Mouse (Mus musculus) limb, embryonic 13.5 days (tissue): ENCODE results near the gene Cdk12. TPM values are rescaled to one million over a fixed set of nuclear protein-coding genes. Genes with fewer than 3 reads are reported as not detected.

ENCODE experiments used
- ATAC-seq: fragments of 200-750 bp; cut with Nextera tagmentation; 2 replicates; pipeline ENCODE4 v1.8.0; 2017; ENCODE audit warnings: low read depth, moderate number of reproducible peaks, moderate TSS enrichment; ENCODE audit not compliant: low FRiP score
- H3K27ac ChIP-seq: fragments of 300-500 bp; sonication (generic); 2 replicates; pipeline ENCODE4 v1.5.1; 2015; ENCODE audit warnings: inconsistent platforms, mild to moderate bottlenecking, moderate library complexity
- H3K27me3 ChIP-seq: fragments of 300-500 bp; sonication (generic); 2 replicates; pipeline ENCODE4 v1.6.1; 2015; ENCODE audit warnings: mild to moderate bottlenecking, inconsistent platforms
- H3K36me3 ChIP-seq: fragments of 300-500 bp; sonication (generic); 2 replicates; pipeline ENCODE4 v1.6.1; 2015; ENCODE audit warnings: inconsistent platforms, mild to moderate bottlenecking, moderate library complexity
- H3K4me1 ChIP-seq: fragments of 300-500 bp; sonication (generic); 2 replicates; pipeline ENCODE4 v1.6.1; 2015; ENCODE audit warnings: inconsistent platforms
- H3K4me2 ChIP-seq: fragments of 300-500 bp; sonication (generic); replicated peaks from 2 replicates; pipeline ENCODE4 v1.6.1; 2015; ENCODE audit warnings: inconsistent platforms, mild to moderate bottlenecking, moderate library complexity
- H3K4me3 ChIP-seq: fragments of 300-500 bp; sonication (generic); 2 replicates; pipeline ENCODE4 v1.5.1; 2015; ENCODE audit warnings: moderate library complexity, mild to moderate bottlenecking, inconsistent platforms
- H3K9ac ChIP-seq: fragments of 300-500 bp; sonication (generic); 2 replicates; pipeline ENCODE4 v1.6.1; 2015; ENCODE audit warnings: mild to moderate bottlenecking, inconsistent platforms
- H3K9me3 ChIP-seq: fragments of 300-500 bp; sonication (generic); 2 replicates; pipeline ENCODE4 v1.6.1; 2016; ENCODE audit warnings: inconsistent platforms
- WGBS: fragments of 180-500 bp; shearing (Covaris S2); methylation state at CpG from one replicate; pipeline ENCODE4 v1.1.7; 2015; 5-methylcytosine and 5-hydroxymethylcytosine counted together
- polyA plus RNA-seq: library from polyadenylated mRNA; unstranded; fragments of >200 nt; fragmentation: Nextera tagmentation; extraction: Ambion mirVana; gene quantifications from 2 replicates; pipeline ENCODE4 v1.2.1, GENCODE M21; 2015

Gene Cdk12
- polyA plus RNA-seq, 1 experiment from 2014 or later = 13.1 TPM

DNA sequence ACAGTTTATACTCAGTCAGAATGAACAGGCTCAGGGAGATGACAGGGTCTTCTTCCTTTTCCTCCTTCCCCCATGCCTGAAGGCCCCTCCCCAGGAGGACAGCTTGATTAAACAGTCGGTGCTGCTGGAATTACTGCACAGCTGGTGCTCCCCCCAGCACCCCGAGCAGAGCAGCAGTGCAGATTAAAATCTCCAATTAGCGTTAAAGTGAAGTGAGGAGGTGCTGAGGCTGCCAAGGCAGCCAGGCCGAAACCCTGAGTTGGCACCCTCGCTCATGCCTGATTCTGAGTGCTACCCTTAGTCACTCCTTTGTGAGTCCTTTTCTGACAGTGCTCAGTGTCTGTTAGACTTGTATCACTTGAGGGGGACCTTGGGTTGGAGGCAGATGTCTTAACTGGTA is 63.0 kb downstream of the Cdk12 start:
- Histone ChIP-seq H3K27me3 (no peaks in the 10 kb centered on the region), H3K36me3 (peaks cover 68% of the 10 kb centered on the region), H3K9me3 (no peaks in the 10 kb centered on the region), H3K4me1 (peaks cover 3% of the 10 kb centered on the region; the same call in 1 of the 2 replicates), H3K4me2 (no peak overlapping the region), H3K27ac (no peak overlapping the region), H3K4me3 (no peak overlapping the region), H3K9ac (no peak overlapping the region)
- no peak for ATAC-seq
- WGBS = 76% methylated on average over 5 of the region's 5 CpGs

DNA sequence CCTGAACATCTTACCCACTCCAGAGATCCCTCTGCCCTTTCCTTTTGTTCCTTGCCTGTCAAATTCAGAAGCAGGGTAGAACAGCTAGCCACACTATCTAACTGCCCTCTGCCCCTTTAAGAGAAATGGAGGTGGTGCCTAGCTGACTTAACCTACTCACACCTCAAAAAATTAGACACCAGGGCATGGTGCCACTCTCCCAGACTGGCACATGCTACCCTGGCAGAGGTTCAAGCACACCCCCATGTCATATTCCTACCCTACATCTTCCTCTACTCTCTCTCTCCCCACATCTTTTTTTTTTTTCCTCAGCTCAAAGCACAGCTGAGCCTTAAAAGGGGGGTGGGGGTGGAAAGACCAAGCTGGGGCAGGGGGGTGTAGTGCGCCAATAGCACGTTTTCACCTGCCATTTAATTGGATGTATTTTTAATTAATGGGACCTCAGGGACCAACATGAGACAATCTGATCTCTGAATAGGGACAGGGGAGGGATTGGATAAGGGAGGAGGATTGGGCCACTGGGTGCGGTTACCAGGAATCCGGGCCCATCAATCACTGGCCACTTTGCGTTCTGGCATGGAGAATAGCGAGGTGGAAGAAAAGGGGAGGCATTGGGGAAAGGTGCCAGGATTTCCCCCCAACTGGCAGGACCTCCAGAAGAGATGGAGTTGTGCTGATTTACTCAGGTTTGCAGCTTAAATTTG is 64.0 kb downstream of the Cdk12 start:
- peaks cover 78% of the 10 kb centered on the region for H3K36me3 ChIP-seq
- 73% methylated on average over 6 of the region's 6 CpGs for WGBS
- H3K9ac ChIP-seq = 0 out of 2 replicates have a peak overlapping the region, but pooled peaks have one; percentile 25

DNA sequence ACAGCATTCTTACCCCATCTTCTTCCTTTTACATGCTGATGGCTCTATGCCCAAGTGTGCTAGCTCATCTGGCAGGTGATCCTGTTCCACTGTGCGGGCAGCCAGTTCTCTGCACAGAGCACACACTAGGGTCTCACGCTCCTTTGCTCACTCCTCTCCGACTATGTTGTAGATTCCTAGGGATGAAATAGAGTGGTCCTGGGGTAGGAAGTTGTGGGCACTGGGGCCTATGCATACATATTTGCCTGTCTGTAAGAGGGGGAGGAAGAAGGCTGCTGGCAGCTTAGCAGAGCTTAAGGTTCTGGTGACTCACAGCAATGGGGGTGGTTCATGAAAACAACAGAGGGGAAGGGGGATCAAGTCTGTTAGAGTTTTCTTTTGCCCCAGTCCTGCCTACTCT is 67.2 kb downstream of the Cdk12 start:
- 97% methylated on average over 3 of the region's 3 CpGs for WGBS
- no peak overlapping the region for H3K9ac ChIP-seq
- H3K9me3 ChIP-seq = no peaks in the 10 kb centered on the region
- H3K4me3 ChIP-seq = no peak overlapping the region
- no peak for ATAC-seq
- no peak overlapping the region for H3K27ac ChIP-seq
- no peaks in the 10 kb centered on the region for H3K4me1 ChIP-seq
- H3K4me2 ChIP-seq = no peak overlapping the region
- H3K27me3 ChIP-seq = no peaks in the 10 kb centered on the region
- peaks cover 90% of the 10 kb centered on the region for H3K36me3 ChIP-seq

More for the DNA sequence above, 64.0 kb downstream of the Cdk12 start:
- no peaks in the 10 kb centered on the region for H3K4me1 ChIP-seq
- H3K4me3 ChIP-seq = no peak overlapping the region
- H3K27ac ChIP-seq = no peak overlapping the region
- no peaks in the 10 kb centered on the region for H3K27me3 ChIP-seq
- no peaks in the 10 kb centered on the region for H3K9me3 ChIP-seq
- no peak for ATAC-seq
- no peak overlapping the region for H3K4me2 ChIP-seq

DNA sequence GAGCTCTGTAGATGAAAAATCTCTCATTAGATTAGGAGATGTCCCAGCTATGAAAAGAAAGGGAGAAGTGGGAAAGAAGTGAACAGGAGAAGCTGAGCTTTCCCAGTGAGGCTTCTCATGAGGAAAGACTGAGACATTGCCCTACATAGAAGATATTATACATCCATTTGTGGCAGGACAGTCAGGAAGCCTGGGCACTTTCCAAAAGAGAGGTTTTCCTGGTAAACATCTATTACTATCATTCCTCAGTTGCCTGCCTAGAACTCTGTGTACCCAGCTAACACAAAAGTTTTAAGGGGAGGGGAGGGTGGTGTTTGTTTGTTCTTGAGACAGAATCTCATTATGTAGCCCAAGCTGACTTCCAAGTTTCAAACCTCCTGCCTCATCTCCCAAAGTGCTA is 67.6 kb downstream of the Cdk12 start:
- Histone ChIP-seq H3K9ac (no peak overlapping the region), H3K4me1 (no peaks in the 10 kb centered on the region), H3K36me3 (peaks cover 90% of the 10 kb centered on the region), H3K4me2 (no peak overlapping the region), H3K4me3 (no peak overlapping the region), H3K27ac (no peak overlapping the region), H3K27me3 (no peaks in the 10 kb centered on the region), H3K9me3 (no peaks in the 10 kb centered on the region)
- no peak for ATAC-seq

DNA sequence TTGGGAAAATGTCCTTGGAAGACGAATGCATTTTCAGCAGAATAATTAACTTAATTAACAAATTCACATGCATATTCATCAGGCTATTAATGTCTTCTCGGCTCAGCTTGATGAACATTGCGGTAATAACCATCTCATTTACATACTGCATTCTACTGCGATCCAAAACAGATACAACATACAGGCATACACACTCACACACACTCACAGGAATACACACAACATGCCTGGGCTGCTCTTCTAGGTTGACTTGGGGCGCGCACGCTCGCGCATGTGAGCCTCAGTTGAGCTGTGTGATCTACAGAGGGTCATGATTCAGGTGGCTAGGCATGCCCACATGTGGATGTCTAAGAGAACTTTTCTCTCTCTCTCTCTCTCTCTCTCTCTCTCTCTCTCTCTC is 80.9 kb downstream of the Cdk12 start:
- H3K4me2 ChIP-seq = 0 out of 2 replicates have a peak overlapping the region, but pooled peaks have one; percentile 30
- no peak for ATAC-seq
- H3K36me3 ChIP-seq = peaks cover 22% of the 10 kb centered on the region
- H3K4me3 ChIP-seq = no peak overlapping the region
- H3K9ac ChIP-seq = no peak overlapping the region
- H3K27me3 ChIP-seq = peaks cover 22% of the 10 kb centered on the region
- no peak overlapping the region for H3K27ac ChIP-seq
- WGBS = 38% methylated on average over 9 of the region's 9 CpGs
- peaks cover 5% of the 10 kb centered on the region; the same call in 1 of the 2 replicates for H3K4me1 ChIP-seq
- no peaks in the 10 kb centered on the region for H3K9me3 ChIP-seq

DNA sequence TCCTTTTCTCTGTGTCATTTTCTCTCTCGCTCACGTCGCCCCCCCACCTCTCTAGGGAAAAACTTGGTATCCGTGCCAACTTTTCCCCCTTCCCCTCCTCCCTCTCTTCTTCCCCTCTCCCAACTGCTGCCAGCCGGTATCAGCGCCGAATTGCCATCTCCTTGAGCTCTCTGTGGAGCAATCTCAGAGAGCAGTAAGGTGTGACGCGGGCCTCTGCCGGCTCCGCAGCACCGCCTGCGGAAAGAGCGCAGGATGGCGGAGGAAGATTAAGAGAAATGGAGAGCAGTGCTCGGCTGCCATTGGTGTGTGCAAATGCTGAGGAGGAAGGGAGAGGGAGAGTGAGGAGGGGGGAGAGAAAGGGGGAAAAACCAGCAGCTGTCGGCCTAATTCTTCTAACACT is 81.4 kb downstream of the Cdk12 start:
- WGBS = 1% methylated on average over 16 of the region's 17 CpGs
- peaks cover 5% of the 10 kb centered on the region; the same call in 1 of the 2 replicates for H3K4me1 ChIP-seq
- peak overlapping the region; percentile 64 for H3K4me2 ChIP-seq
- peak; percentile 57; the same call in 1 of the 2 replicates for ATAC-seq
- no peaks in the 10 kb centered on the region for H3K9me3 ChIP-seq
- peaks cover 17% of the 10 kb centered on the region for H3K36me3 ChIP-seq
- H3K9ac ChIP-seq = peak overlapping the region; percentile 59
- no peak overlapping the region for H3K27ac ChIP-seq
- H3K4me3 ChIP-seq = peak overlapping the region; percentile 35
- H3K27me3 ChIP-seq = peaks cover 27% of the 10 kb centered on the region

DNA sequence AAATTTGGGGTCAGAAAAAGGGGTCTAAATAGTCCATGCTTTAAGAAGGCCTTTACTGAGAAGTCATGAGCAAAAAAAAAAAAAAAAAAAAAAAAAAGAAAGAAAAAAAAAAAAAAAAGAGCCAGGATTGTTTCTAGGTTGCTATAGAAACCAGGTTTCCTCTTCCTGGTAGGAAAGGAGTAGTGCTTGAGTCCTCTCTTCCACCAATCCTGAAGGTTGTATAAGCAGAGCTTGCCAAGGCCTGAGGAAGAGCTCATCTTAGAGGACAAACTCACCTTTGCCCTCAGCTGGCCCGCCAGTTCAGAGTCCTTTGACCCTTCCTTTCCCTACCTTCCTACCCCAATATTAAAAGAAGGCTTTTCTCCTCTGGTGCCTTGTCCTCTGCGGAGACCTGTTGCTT is 82.5 kb downstream of the Cdk12 start:
- H3K27ac ChIP-seq = no peak overlapping the region
- 74% methylated on average over 2 of the region's 2 CpGs for WGBS
- peaks cover 10% of the 10 kb centered on the region for H3K36me3 ChIP-seq
- H3K27me3 ChIP-seq = peaks cover 38% of the 10 kb centered on the region
- ATAC-seq = no peak
- H3K4me2 ChIP-seq = no peak overlapping the region
- no peak overlapping the region for H3K9ac ChIP-seq
- peaks cover 13% of the 10 kb centered on the region for H3K4me1 ChIP-seq
- H3K4me3 ChIP-seq = no peak overlapping the region
- no peaks in the 10 kb centered on the region for H3K9me3 ChIP-seq

DNA sequence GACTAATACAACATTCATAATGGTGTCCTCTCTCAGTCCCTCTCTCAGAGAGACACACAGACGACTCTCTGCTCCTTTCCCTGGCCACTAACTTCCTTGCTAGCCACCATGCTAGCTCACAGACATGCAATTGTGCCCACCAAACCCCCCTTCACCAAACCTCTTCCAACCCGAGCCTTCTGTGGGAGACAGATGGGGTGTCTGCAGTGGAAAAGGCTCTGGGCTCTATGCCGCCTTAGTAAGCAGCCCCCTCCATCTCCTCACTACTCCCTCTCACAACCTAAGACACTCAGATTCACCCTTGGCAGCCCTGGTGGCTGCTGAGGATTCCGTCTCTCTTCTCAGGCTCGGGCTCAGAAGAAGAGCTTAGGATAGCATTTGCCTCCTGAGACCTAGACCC is 84.7 kb downstream of the Cdk12 start:
- H3K4me1 ChIP-seq = peaks cover 13% of the 10 kb centered on the region
- no peak overlapping the region for H3K27ac ChIP-seq
- H3K9ac ChIP-seq = no peak overlapping the region
- H3K4me2 ChIP-seq = no peak overlapping the region
- peaks cover 53% of the 10 kb centered on the region for H3K27me3 ChIP-seq
- no peak for ATAC-seq
- H3K4me3 ChIP-seq = no peak overlapping the region
- H3K9me3 ChIP-seq = no peaks in the 10 kb centered on the region
- H3K36me3 ChIP-seq = no peaks in the 10 kb centered on the region
- 38% methylated on average over 5 of the region's 5 CpGs for WGBS

DNA sequence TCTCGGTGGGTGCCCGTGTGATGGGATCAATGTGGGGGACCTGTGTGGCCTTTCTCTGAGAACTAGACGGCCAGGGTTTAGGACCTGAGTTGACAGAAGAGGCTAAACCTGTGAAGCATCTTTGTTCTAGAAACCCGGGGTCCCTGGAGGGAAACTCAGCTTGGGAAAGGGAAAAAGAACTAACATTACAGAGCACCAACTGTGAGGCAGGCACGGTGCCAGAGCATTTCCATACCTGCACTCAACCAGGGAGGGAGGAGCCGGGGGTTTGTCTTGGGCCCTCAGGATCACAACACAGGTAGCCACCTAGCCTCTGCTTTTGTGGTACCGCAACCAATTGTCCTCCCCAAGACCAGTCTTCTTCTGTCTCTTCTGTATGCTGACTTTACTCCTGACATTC is 85.1 kb downstream of the Cdk12 start:
- H3K4me1 ChIP-seq = peaks cover 13% of the 10 kb centered on the region
- H3K4me3 ChIP-seq = no peak overlapping the region
- H3K36me3 ChIP-seq = no peaks in the 10 kb centered on the region
- ATAC-seq = no peak
- 54% methylated on average over 7 of the region's 7 CpGs for WGBS
- H3K9ac ChIP-seq = no peak overlapping the region
- H3K27me3 ChIP-seq = peaks cover 53% of the 10 kb centered on the region
- H3K27ac ChIP-seq = no peak overlapping the region
- H3K9me3 ChIP-seq = no peaks in the 10 kb centered on the region
- no peak overlapping the region for H3K4me2 ChIP-seq

DNA sequence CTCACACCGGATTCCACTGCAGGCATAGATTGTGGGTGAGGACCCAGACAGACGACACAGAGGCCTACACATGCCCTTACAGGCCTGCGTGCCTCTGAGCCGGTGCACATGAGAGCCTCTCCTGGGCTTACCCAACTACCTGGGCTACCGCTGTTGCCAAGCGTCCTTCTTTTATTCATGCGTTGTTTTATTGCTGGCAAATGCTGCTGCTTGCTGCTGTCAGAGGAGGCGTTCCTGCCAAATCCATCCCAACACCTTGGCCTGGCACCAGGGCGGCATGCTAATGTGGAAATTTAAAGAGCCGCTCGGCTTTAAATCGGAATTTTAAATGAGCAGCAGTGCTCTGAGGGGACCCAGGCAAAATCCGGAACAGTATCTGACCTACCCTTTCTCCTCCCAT is 87.0 kb downstream of the Cdk12 start:
- peaks cover 16% of the 10 kb centered on the region for H3K4me1 ChIP-seq
- no peak for ATAC-seq
- no peak overlapping the region for H3K4me2 ChIP-seq
- H3K9me3 ChIP-seq = no peaks in the 10 kb centered on the region
- H3K9ac ChIP-seq = 0 out of 2 replicates have a peak overlapping the region, but pooled peaks have one; percentile 25
- 28% methylated on average over 13 of the region's 13 CpGs for WGBS
- H3K27me3 ChIP-seq = peaks cover 64% of the 10 kb centered on the region
- H3K36me3 ChIP-seq = no peaks in the 10 kb centered on the region
- H3K4me3 ChIP-seq = no peak overlapping the region
- H3K27ac ChIP-seq = no peak overlapping the region

DNA sequence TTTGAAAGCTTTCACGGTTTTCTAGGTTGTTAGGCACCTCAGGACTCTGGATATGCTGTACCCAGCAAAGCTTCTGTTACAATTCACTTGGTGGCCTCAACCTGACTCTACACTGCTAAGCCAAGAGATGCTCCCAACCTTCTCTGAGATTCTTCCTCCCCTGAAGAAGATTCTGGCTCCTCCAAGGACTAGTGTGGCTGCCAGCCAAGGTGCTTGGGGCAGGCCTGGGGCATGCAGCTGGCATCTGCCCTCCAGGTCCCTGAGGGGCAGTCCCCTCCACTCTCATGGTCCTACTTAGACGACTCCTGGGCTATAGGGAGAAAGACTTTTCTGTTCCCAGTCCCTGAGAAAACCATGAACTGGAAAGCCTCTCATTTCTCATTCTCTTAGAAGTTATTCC is 88.0 kb downstream of the Cdk12 start:
- no peak for ATAC-seq
- H3K27me3 ChIP-seq = peaks cover 73% of the 10 kb centered on the region
- H3K9me3 ChIP-seq = no peaks in the 10 kb centered on the region
- peaks cover 22% of the 10 kb centered on the region for H3K4me1 ChIP-seq
- H3K36me3 ChIP-seq = no peaks in the 10 kb centered on the region
- no peak overlapping the region for H3K27ac ChIP-seq
- no peak overlapping the region for H3K9ac ChIP-seq
- H3K4me3 ChIP-seq = no peak overlapping the region
- no peak overlapping the region for H3K4me2 ChIP-seq
- 71% methylated on average over 2 of the region's 2 CpGs for WGBS

DNA sequence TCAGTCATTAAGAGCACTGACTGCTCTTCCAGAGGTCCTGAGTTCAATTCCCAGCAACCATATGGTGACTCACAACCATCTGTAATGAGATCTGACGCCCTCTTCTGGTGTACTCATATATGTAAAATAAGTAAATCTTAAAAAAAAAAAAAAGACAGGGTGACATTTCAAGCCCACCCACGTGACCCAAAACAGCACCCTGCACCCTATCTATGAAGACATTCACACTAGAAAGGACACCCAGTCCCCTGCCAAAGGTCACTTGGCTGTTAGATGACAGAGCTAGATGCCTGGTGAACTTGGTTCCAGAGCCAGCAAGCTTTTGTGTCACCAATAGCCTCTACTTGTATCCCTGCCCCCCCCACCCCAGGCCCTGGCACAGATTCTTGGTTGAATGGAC is 90.2 kb downstream of the Cdk12 start:
- WGBS = 37% methylated on average over 2 of the region's 2 CpGs
- H3K9ac ChIP-seq = no peak overlapping the region
- H3K4me3 ChIP-seq = no peak overlapping the region
- H3K27me3 ChIP-seq = peaks cover 80% of the 10 kb centered on the region
- H3K27ac ChIP-seq = no peak overlapping the region
- peaks cover 25% of the 10 kb centered on the region for H3K4me1 ChIP-seq
- no peaks in the 10 kb centered on the region for H3K36me3 ChIP-seq
- no peak overlapping the region for H3K4me2 ChIP-seq
- no peaks in the 10 kb centered on the region for H3K9me3 ChIP-seq
- ATAC-seq = no peak
